8 mouse cellular contexts compared by ENCODE assay signal in the genomic region with DNA sequence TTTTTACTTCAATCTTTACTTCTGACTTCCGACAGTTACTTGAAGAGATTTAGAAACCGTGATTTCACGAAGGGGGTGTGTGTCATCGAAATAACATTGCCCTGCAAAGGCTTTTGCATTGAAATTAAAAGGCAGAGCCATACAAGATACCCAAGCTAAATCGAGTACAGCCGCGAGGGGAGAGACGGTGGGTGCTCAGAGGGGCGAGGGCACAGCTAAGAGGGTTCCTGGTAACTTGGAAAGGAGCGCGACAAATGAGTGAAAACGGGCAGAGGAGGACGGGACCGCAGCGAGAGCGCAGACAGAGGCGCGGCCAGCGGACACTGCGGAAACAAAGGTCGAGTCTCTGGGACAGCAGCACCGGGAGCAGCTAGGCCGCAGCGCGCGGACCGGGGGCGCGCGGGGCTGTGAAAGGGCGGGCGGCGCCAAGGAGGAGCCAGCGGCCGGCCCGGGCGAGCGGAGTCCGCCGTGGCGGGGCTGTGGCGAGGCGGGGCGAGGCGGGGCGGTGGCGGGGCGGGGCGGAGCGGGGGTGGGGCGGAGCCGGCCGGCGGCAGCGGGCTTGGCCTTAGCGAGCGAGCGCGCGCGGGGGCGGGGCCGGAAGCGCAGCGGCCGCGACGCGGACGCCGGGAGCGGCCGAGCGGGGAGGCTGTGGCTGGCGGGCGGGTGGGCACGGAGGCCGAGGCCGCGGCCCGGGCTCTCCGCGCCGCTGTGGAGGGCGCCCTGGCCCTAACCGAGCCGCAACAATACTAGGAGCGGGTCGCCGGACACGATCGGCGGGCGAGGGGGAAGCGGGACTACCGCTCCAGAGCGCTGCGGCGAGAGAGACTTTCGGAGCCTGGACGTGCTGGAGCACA. TPM values are rescaled to one million over a fixed set of nuclear protein-coding genes. Genes with fewer than 3 reads are reported as not detected.
DNase-seq lines count a peak whose midpoint lies in the region; ATAC-seq and TF ChIP-seq lines count a peak whose summit lies in the region.

Gene Arhgef11, plus strand, starts transcription at position 603 of the 854 bp plus-strand sequence.

- no peaks in the 10 kb centered on the region for H3K36me3 ChIP-seq in hindbrain, postnatal 0 days (ENCODE audit: insufficient read depth, low read length)
- no peaks in the 10 kb centered on the region for H3K36me3 ChIP-seq in megakaryocyte, embryonic 14.5 days (replicated peaks; ENCODE audit: low read length)

- ATAC-seq in activated CD4-positive, CD25-positive, alpha-beta regulatory T cell, adult 4 months: peak; percentile 67
- ATAC-seq in common myeloid progenitor, adult 5-6 weeks (replicated peaks; ENCODE audit: low read depth, poor library complexity, severe bottlenecking): peak; percentile 69
- ATAC-seq in hindbrain, postnatal 0 days: peak; percentile 95

- H3K4me1 ChIP-seq in hindbrain, postnatal 0 days (ENCODE audit: insufficient read depth, low read length): peaks cover 16% of the 10 kb centered on the region
- peaks cover 12% of the 10 kb centered on the region for H3K4me1 ChIP-seq in megakaryocyte, embryonic 14.5 days

- peak within 1 kb of the TSS; percentile 98 for H3K4me2 ChIP-seq in hindbrain, postnatal 0 days (ENCODE audit: low read depth, low read length)

- DNase-seq in gastrocnemius, adult 8-10 months (ENCODE audit: low spot score in 2 of 2): peak; percentile 52 to 78
- peak; percentile 93 for DNase-seq in hindbrain, postnatal 0 days (ENCODE audit: low spot score)
- DNase-seq in left cerebral cortex, adult 9 months (ENCODE audit: low spot score in 2 of 2): peak; percentile 28 to 40
- DNase-seq in right cerebral cortex, postnatal 10 days (ENCODE audit: low spot score in 2 of 2): peak; percentile 71 to 79
- peak; percentile 70 for DNase-seq in urinary bladder, postnatal 25 days (ENCODE audit: low spot score)

- peak within 1 kb of the TSS; percentile 85 for H3K9ac ChIP-seq in hindbrain, postnatal 0 days (replicated peaks; ENCODE audit: low read length)

- no peak for TF ChIP-seq CTCF in hindbrain, postnatal 0 days (IDR thresholded peaks at IDR 0.05; ENCODE audit: low read depth)

- WGBS in hindbrain, postnatal 0 days: under 1% methylated on average over 77 of the region's 101 CpGs

- peak within 1 kb of the TSS; percentile 93 for H3K27ac ChIP-seq in hindbrain, postnatal 0 days

- H3K4me3 ChIP-seq in hindbrain, postnatal 0 days (ENCODE audit: low read length): peak within 1 kb of the TSS; percentile 68
- H3K4me3 ChIP-seq in megakaryocyte, embryonic 14.5 days (replicated peaks): peak within 1 kb of the TSS; percentile 94

- H3K9me3 ChIP-seq in hindbrain, postnatal 0 days (ENCODE audit: low read length): no peaks in the 10 kb centered on the region
- no peaks in the 10 kb centered on the region; the same call in 1 of the 2 replicates for H3K9me3 ChIP-seq in megakaryocyte, embryonic 14.5 days

- no peaks in the 10 kb centered on the region for H3K27me3 ChIP-seq in hindbrain, postnatal 0 days (ENCODE audit: insufficient read depth, low read length)
- H3K27me3 ChIP-seq in megakaryocyte, embryonic 14.5 days (replicated peaks): peaks cover 57% of the 10 kb centered on the region

RNA-seq across cellular contexts. Expression of gene Arhgef11, which starts in this region (rescaled TPM):
- 1 to 10 TPM; 4.0 to 4.7 TPM for polyA plus RNA-seq in activated CD4-positive, CD25-positive, alpha-beta regulatory T cell, adult 4 months (2017; shearing (Covaris generic))
- 6.0 and 7.9 TPM in 2 replicates for total RNA-seq in common myeloid progenitor, adult 5-6 weeks (2017)
- 10 to 100 TPM; 16.5 to 20.9 (median 18.5) TPM for total RNA-seq in gastrocnemius, adult 8-10 months (2022)
- 73.9 and 75.5 TPM in 2 replicates for total RNA-seq in hindbrain, postnatal 0 days (2014; rRNA removed)
- polyA plus RNA-seq in hindbrain, postnatal 0 days (2015; fragmentation: Nextera tagmentation; extraction: Ambion mirVana): 14.6 and 17.4 TPM in 2 replicates
- polyA plus RNA-seq in megakaryocyte, embryonic 14.5 days (2012; ENCODE audit: insufficient read depth, low replicate concordance): 0.43 and 1.4 TPM in 2 replicates

Comparison
In these comparisons a context has a peak if more than half of its experiments do, and no peak if none do; other contexts are left out.
1. Peak in every context shown above with its lines: DNase-seq, ATAC-seq, H3K4me3 ChIP-seq and H3K27ac ChIP-seq.
2. DNase-seq: peak in every context shown above with its lines; median percentile 93 in hindbrain, postnatal 0 days; 75 in right cerebral cortex, postnatal 10 days; 70 in urinary bladder, postnatal 25 days; 65 in gastrocnemius, adult 8-10 months; 34 in left cerebral cortex, adult 9 months.